Mouse (Mus musculus) myocyte (in vitro differentiated cells): ENCODE measurements around the gene Lrrc36.

Source experiments
- CEBPB ChIP-seq: IDR thresholded peaks from 2 replicates; pipeline ENCODE4 v1.6.1; 2011; ENCODE audit warnings: mild to moderate bottlenecking, moderate library complexity; ENCODE audit not compliant: poor library complexity, insufficient read depth, severe bottlenecking
- POLR2A ChIP-seq: IDR thresholded peaks from one replicate; pipeline ENCODE4 v1.6.1; 2011; ENCODE audit warnings: low read depth, mild to moderate bottlenecking, control low read depth, moderate library complexity; ENCODE audit not compliant: insufficient read length
- TCF12 ChIP-seq: IDR thresholded peaks from one replicate; pipeline ENCODE4 v1.6.1; 2011; ENCODE audit warnings: mild to moderate bottlenecking, control low read depth; ENCODE audit not compliant: poor library complexity, insufficient read depth, severe bottlenecking
- TCF3 ChIP-seq: IDR thresholded peaks from one replicate; pipeline ENCODE4 v1.6.1; 2011; ENCODE audit warnings: low read depth, control low read depth; ENCODE audit not compliant: insufficient read length

DNA sequence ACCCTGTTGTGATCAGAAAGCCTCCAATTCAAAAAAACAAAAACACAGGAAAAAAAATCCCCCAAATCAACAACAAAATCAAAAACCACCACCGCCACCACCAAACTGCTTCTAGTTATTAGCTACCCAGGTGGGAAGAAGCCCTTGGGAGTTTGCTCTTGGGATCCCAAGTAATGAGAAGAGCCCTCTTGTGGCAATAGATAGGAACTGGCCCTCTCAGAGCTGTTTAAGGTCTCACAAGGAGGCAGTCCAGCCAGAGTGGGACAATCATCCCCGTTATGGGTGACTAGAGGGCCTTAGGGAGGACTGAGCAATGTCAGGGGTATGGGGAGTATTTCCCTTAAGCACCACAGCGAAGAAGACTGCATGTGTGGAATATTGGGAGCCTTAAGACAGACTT, 15.6 kb upstream of the Lrrc36 start:
- TF ChIP-seq TCF12: no peak
- TF ChIP-seq POLR2A: no peak
- TF ChIP-seq TCF3: no peak
- no peak for TF ChIP-seq CEBPB
